Mouse (Mus musculus) T-helper 1 cell (primary cell): ENCODE measurements at regions not wholly inside any gene's neighbourhood (a gene's known extent, or its start where the extent isn't known, plus 50 kb on each side); places are given as distances from the start of the nearest gene placed in this dataset.

ENCODE experiments used
- in situ Hi-C: fragments of 300-600 bp; cut with MboI, MseI; formaldehyde crosslinking; loops from one replicate; pipeline ENCODE4 v1.15.1; 2025; ENCODE audit warnings: high pct_unique_total_duplicates

GRCm38 (mm10) chr13:51333481-51333880 is 75.0 kb upstream of the S1pr3 start:
- in situ Hi-C loops, result no loop called here

GRCm38 (mm10) chr13:51336726-51337125 is 71.7 kb upstream of the S1pr3 start:
- in situ Hi-C loops, result no loop called here

- in situ Hi-C loops, result no loop called here
Measured at GRCm38 (mm10) chr13:51337931-51338330, 70.5 kb upstream of the S1pr3 start.

GRCm38 (mm10) chr13:51345321-51345720 is 63.1 kb upstream of the S1pr3 start:
- in situ Hi-C loops, result no loop called here

GRCm38 (mm10) chr13:51345839-51346550 is 62.4 kb upstream of the S1pr3 start:
- in situ Hi-C loops, result no loop called here

- in situ Hi-C loops, result no loop called here
Measured at GRCm38 (mm10) chr13:51348707-51349106, 59.7 kb upstream of the S1pr3 start.

- in situ Hi-C loops, result no loop called here
Measured at GRCm38 (mm10) chr13:51349818-51350551, 58.5 kb upstream of the S1pr3 start.

GRCm38 (mm10) chr13:51352874-51353273 is 55.6 kb upstream of the S1pr3 start:
- in situ Hi-C loops, result no loop called here

GRCm38 (mm10) chr13:51355507-51355906 is 52.9 kb upstream of the S1pr3 start:
- in situ Hi-C loops, result no loop called here
